Mouse (Mus musculus): ENCODE results near the gene Cpt1c. TPM values are rescaled to one million over a fixed set of nuclear protein-coding genes. Genes with fewer than 3 reads are reported as not detected.
"Not testable (repeated sequence)": the region's sequence is repeated elsewhere in the genome, so short reads cannot be mapped to it uniquely, and the experiment has no call there.

Gene Cpt1c
- polyA plus RNA-seq (2015; fragmentation: Nextera tagmentation; extraction: Ambion mirVana), result 56.1 and 58.1 TPM in 2 replicates

GRCm38 (mm10) chr7:44974383-44975116 lies at the start of gene Cpt1c:
Cpt1c (minus strand) TSS chr7:44974851.
- Histone ChIP-seq H3K36me3 (peaks cover 36% of the 10 kb centered on the region), H3K27ac (replicated peaks) (peak within 1 kb of the TSS; percentile 91), H3K9me3 (no peaks in the 10 kb centered on the region), H3K9ac (peak within 1 kb of the TSS; percentile 66), H3K4me3 (peak within 1 kb of the TSS; percentile 51), H3K4me1 (replicated peaks) (peaks cover 44% of the 10 kb centered on the region), H3K4me2 (peak within 1 kb of the TSS; percentile 98), H3K27me3 (no peaks in the 10 kb centered on the region)
- peak; percentile 58 for ATAC-seq (ENCODE audit: low FRiP score, low read depth)
- under 1% methylated on average over 22 of the region's 22 CpGs for WGBS

- H3K27ac ChIP-seq (replicated peaks); H3K27me3 ChIP-seq; H3K9me3 ChIP-seq; H3K9ac ChIP-seq; H3K4me2 ChIP-seq; ATAC-seq (ENCODE audit: low FRiP score, low read depth); H3K4me3 ChIP-seq: not testable (repeated sequence)
- peaks cover 23% of the 10 kb centered on the region for H3K36me3 ChIP-seq
- 81% methylated on average over 5 of the region's 5 CpGs for WGBS
- H3K4me1 ChIP-seq (replicated peaks), result peaks cover 11% of the 10 kb centered on the region
Measured at GRCm38 (mm10) chr7:45023711-45024110, 49.1 kb upstream of the Cpt1c start.

GRCm38 (mm10) chr7:45020225-45020624 lies 45.6 kb upstream of the Cpt1c start:
- no peak overlapping the region for H3K9ac ChIP-seq
- no peaks in the 10 kb centered on the region; the same call in 1 of the 2 replicates for H3K27me3 ChIP-seq
- peaks cover 16% of the 10 kb centered on the region for H3K4me1 ChIP-seq (replicated peaks)
- H3K4me2 ChIP-seq, result no peak overlapping the region
- H3K9me3 ChIP-seq, result no peaks in the 10 kb centered on the region
- 83% methylated on average over 9 of the region's 9 CpGs for WGBS
- no peaks in the 10 kb centered on the region for H3K36me3 ChIP-seq
- no peak overlapping the region for H3K27ac ChIP-seq (replicated peaks)
- ATAC-seq (ENCODE audit: low FRiP score, low read depth), result no peak
- H3K4me3 ChIP-seq, result no peak overlapping the region

- Histone ChIP-seq H3K27me3 (no peaks in the 10 kb centered on the region; the same call in 1 of the 2 replicates), H3K27ac (replicated peaks) (0 out of 2 replicates have a peak overlapping the region, but pooled peaks have one; percentile 69), H3K4me3 (peak overlapping the region; percentile 62; the same call in 1 of the 2 replicates), H3K9me3 (no peaks in the 10 kb centered on the region), H3K9ac (no peak overlapping the region), H3K4me2 (peak overlapping the region; percentile 91; the same call in 1 of the 2 replicates), H3K4me1 (replicated peaks) (peaks cover 27% of the 10 kb centered on the region), H3K36me3 (no peaks in the 10 kb centered on the region)
- WGBS, result 45% methylated on average over 8 of the region's 8 CpGs
- ATAC-seq (ENCODE audit: low FRiP score, low read depth), result no peak
Measured at GRCm38 (mm10) chr7:45019031-45019571, 44.5 kb upstream of the Cpt1c start.

GRCm38 (mm10) chr7:45017242-45018061 lies 42.8 kb upstream of the Cpt1c start, which contains the start of gene Rras:
Rras (plus strand) TSS chr7:45017961.
- peaks cover 4% of the 10 kb centered on the region for H3K36me3 ChIP-seq
- H3K27me3 ChIP-seq, result no peaks in the 10 kb centered on the region; the same call in 1 of the 2 replicates
- H3K4me2 ChIP-seq, result peak within 1 kb of the TSS; percentile 91
- H3K4me1 ChIP-seq (replicated peaks), result peaks cover 36% of the 10 kb centered on the region
- ATAC-seq (ENCODE audit: low FRiP score, low read depth), result peak; percentile 82
- H3K9me3 ChIP-seq, result no peaks in the 10 kb centered on the region
- H3K27ac ChIP-seq (replicated peaks), result peak within 1 kb of the TSS; percentile 81
- under 1% methylated on average over 36 of the region's 36 CpGs for WGBS
- H3K9ac ChIP-seq, result peak within 1 kb of the TSS; percentile 46
- H3K4me3 ChIP-seq, result peak within 1 kb of the TSS; percentile 62

- H3K27me3 ChIP-seq, result no peaks in the 10 kb centered on the region; the same call in 1 of the 2 replicates
- peak overlapping the region; percentile 62 for H3K4me3 ChIP-seq
- H3K9me3 ChIP-seq, result no peaks in the 10 kb centered on the region
- ATAC-seq (ENCODE audit: low FRiP score, low read depth), result no peak
- H3K4me1 ChIP-seq (replicated peaks), result peaks cover 36% of the 10 kb centered on the region
- H3K4me2 ChIP-seq, result peak overlapping the region; percentile 91
- peaks cover 10% of the 10 kb centered on the region for H3K36me3 ChIP-seq
- H3K9ac ChIP-seq, result peak overlapping the region; percentile 26
- 2% methylated on average over 4 of the region's 4 CpGs for WGBS
- H3K27ac ChIP-seq (replicated peaks), result peak overlapping the region; percentile 81
Measured at GRCm38 (mm10) chr7:45016761-45017160, 42.1 kb upstream of the Cpt1c start.

- Histone ChIP-seq H3K4me3 (peak within 1 kb of the TSS; percentile 62), H3K36me3 (peaks cover 16% of the 10 kb centered on the region), H3K4me2 (peak within 1 kb of the TSS; percentile 91), H3K9me3 (no peaks in the 10 kb centered on the region), H3K9ac (peak within 1 kb of the TSS; percentile 89), H3K27me3 (no peaks in the 10 kb centered on the region; the same call in 1 of the 2 replicates), H3K4me1 (replicated peaks) (peaks cover 36% of the 10 kb centered on the region), H3K27ac (replicated peaks) (peak within 1 kb of the TSS; percentile 81)
- peak; percentile 96 for ATAC-seq (ENCODE audit: low FRiP score, low read depth)
- WGBS, result under 1% methylated on average over 59 of the region's 69 CpGs
Measured at GRCm38 (mm10) chr7:45015957-45016612, 41.4 kb upstream of the Cpt1c start, which contains the start of gene Scaf1. Scaf1 (minus strand) TSS chr7:45016363.

- H3K27me3 ChIP-seq, result no peaks in the 10 kb centered on the region; the same call in 1 of the 2 replicates
- peak overlapping the region; percentile 89 for H3K9ac ChIP-seq
- peak overlapping the region; percentile 91 for H3K4me2 ChIP-seq
- no peak for ATAC-seq (ENCODE audit: low FRiP score, low read depth)
- 2% methylated on average over 20 of the region's 20 CpGs for WGBS
- H3K9me3 ChIP-seq, result no peaks in the 10 kb centered on the region
- peak overlapping the region; percentile 62 for H3K4me3 ChIP-seq
- H3K36me3 ChIP-seq, result peaks cover 18% of the 10 kb centered on the region
- peak overlapping the region; percentile 81 for H3K27ac ChIP-seq (replicated peaks)
- H3K4me1 ChIP-seq (replicated peaks), result peaks cover 36% of the 10 kb centered on the region
Measured at GRCm38 (mm10) chr7:45015344-45015956, 40.8 kb upstream of the Cpt1c start.

- Histone ChIP-seq H3K9ac (no peak overlapping the region), H3K4me1 (replicated peaks) (peaks cover 36% of the 10 kb centered on the region), H3K27ac (replicated peaks) (no peak overlapping the region), H3K27me3 (no peaks in the 10 kb centered on the region; the same call in 1 of the 2 replicates), H3K36me3 (peaks cover 32% of the 10 kb centered on the region), H3K4me3 (no peak overlapping the region), H3K9me3 (no peaks in the 10 kb centered on the region), H3K4me2 (no peak overlapping the region)
- 97% methylated on average over 3 of the region's 3 CpGs for WGBS
- no peak for ATAC-seq (ENCODE audit: low FRiP score, low read depth)
Measured at GRCm38 (mm10) chr7:45014096-45014451, 39.4 kb upstream of the Cpt1c start.

- peaks cover 37% of the 10 kb centered on the region for H3K36me3 ChIP-seq
- peaks cover 36% of the 10 kb centered on the region for H3K4me1 ChIP-seq (replicated peaks)
- no peaks in the 10 kb centered on the region for H3K27me3 ChIP-seq
- no peak for ATAC-seq (ENCODE audit: low FRiP score, low read depth)
- H3K9ac ChIP-seq, result no peak overlapping the region
- H3K4me3 ChIP-seq, result no peak overlapping the region
- no peak overlapping the region for H3K27ac ChIP-seq (replicated peaks)
- no peaks in the 10 kb centered on the region for H3K9me3 ChIP-seq
- no peak overlapping the region for H3K4me2 ChIP-seq
- WGBS, result 95% methylated on average over 16 of the region's 16 CpGs
Measured at GRCm38 (mm10) chr7:45013366-45014095, 38.9 kb upstream of the Cpt1c start.

Measured in hindbrain, embryonic 15.5 days (tissue).